Mouse (Mus musculus) erythroblast, adult 5-6 weeks (primary cell): ENCODE measurements around the gene Pcyt1b. TPM values are rescaled to one million over a fixed set of nuclear protein-coding genes. Genes with fewer than 3 reads are reported as not detected.

Experiments used
- ATAC-seq: replicated peaks from 2 replicates; pipeline ENCODE4 v1.8.0; 2016; ENCODE audit warnings: moderate number of reproducible peaks, mild to moderate bottlenecking, moderate TSS enrichment, inconsistent platforms; ENCODE audit not compliant: poor library complexity, low FRiP score, severe bottlenecking
- total RNA-seq, 2 experiments: library from RNA; stranded (forward) in 1 of 2; stranded (reverse) in 1 of 2; fragments of 150-400 nt in 1 of 2; fragments of 200-764, 138-1000 nt in 1 of 2; gene quantifications; 2 replicates each; pipeline versions ENCODE4 v1.2.3 to v1.2.4; 2015 to 2017; ENCODE audit warnings: low replicate concordance in 2 of 2

The Pcyt1b gene
- total RNA-seq (2015; ENCODE audit: low replicate concordance) (17.8 and 19.6 TPM in 2 replicates), total RNA-seq (2017; ENCODE audit: low replicate concordance) (91.8 and 103 TPM in 2 replicates)

DNA sequence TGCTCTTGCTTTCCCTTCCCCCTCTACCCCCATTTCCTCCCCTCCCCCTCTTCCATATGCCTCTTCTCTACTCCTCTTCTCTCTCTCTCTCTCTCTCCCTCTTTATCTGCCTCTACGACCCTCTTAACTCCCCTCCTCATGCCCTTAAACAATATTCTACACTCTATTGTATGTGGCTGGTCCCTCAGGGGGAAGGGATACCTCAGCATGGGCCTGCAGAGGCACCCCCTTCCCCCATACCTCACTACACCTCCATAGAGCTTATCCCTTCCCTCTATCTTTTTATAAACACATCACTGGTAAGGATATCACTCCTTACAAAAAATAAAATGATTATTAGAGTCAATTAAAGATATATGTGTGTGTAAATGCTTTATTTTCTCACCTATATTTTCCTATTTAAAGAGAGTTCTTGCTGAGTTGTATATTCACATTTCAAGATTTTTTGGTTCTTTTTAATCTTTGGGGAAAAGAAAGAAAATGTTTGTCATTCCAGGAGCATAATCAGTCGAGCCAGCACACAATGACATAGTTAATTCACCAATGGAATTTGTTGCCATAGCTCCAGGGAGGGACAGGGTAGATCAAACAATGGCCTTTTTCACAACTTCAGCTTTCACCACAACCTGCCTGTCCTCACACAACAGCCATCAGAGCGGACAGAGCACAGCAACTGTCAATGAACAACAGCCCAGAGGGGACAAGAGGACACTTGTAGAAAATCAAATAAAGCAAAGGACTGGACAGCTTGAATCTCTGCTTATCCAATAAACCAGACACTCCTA is at the start of gene Pcyt1b:
TSS of gene Pcyt1b (plus strand) at position 646 of the 785 bp plus-strand sequence.
- no peak for ATAC-seq

DNA sequence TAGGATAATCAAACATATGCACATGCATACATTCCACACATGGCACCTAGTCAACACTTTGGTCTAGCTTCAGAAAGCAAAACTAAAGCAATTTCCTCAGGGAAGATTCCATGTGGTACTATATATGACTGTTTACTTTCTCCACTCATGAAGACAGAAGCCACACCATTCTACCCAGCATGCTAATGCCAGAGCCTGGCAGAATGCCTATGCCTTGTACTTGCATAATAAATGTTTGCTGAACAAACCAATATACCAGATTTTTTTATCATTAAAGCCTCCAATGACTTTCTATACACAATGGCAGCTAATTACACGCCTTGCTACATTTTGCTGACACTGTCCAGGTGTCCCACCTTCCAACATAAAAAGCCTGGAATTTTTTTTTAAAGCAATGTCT is 24.4 kb upstream of the Pcyt1b start:
- no peak for ATAC-seq

DNA sequence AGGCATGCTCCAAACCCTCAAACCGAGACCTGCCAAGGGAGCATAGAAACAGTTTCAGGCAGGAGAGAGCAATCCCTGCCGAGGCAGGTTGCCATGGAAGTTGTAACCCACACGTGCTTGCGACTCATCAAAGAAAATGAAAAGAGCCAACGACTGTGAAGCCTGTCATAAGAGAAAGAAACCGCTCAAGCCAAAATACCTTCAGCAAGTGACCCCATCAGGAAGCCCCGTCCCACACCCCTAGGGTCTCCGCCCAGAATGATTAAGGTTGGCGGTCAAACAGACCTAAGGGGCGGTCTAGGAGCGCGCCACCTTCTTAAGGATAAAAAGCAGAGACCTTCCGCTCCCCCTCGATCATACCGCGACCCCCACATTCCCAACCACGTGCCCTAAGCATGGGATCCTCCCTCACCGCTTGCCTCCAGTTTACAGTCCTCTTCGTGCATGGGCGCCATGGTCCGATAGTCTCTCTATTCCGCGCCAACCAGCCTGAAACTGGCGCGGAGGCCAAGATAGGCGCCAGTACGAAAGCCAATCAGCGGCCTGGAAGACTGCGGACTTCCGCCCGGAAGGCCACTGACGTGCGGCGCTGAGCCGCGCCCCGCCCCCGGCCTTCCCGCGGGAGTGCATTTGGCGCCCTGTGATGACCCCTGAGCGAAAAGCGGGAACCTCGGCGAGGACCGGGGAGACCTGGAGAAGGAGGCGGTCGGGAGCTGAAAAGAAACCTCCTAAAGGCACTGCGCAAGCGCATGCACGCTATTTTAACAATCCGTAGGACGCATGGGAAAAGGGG is 22.8 kb upstream of the Pcyt1b start, which contains the start of gene Pola1:
TSS of gene Pola1 (minus strand) at position 499 of the 793 bp plus-strand sequence.
- ATAC-seq = peak; percentile 95

DNA sequence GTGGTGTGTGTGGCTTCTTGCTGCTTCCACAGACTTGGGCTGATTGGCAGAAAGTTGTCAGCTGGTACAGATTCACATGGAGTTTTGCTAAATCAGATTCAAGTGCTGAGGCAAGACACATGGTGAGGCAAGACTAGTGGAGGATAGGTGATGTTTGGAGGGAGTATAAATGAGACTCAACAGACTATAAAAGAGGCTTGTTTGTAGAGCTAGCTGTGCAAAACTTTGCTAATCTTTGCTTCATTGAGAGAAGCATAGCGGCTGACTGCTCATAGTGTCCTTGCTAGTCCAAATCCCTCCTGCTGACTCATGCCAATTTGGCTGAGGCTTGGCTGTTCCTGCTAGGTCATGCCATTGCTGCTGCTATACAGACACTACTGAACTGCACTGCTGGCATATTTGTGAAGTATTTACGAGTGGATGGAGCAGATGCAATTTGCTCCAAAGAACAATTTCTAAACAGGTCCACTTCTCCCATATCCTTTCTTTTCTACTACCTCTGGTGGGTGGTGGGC is 19.7 kb upstream of the Pcyt1b start:
- ATAC-seq = peak; percentile 72

DNA sequence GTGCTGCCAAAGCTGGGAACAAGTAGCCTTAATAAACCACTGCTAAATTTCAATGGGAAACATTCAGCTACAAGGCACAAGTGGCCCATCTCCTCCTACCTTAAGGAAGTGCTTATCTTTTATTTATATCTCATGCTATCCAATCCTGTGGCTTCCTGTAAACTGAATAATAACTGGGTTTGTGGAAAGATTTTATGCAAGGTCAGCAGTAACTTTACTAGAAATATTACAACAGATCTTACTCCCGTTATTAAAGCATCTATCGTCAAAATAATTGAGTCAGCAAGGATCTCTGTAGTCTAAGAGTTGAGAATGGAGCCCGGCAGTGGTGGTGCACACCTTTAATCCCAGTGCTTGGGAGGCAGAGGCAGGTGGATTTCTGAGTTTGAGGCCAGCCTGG is 11.1 kb upstream of the Pcyt1b start:
- ATAC-seq = no peak

DNA sequence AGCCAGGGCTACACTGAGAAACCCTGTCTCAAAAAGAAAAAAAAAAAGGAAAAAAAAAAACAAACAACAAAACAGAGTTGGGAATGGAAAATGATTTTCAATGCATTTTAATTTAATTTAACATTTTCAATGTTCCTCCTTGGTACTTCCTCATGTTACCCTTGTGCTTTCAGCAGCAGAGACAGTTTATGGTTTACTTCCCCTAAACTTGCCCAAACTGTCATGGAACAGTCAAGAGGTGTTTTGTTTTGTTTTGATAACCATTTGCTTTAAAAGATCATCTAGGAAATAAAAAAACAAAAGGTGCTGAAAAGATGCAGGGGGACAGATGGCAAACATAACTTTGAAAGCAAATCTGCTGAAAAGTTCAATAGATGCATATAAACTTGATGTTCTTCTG is 10.6 kb upstream of the Pcyt1b start:
- ATAC-seq = no peak

DNA sequence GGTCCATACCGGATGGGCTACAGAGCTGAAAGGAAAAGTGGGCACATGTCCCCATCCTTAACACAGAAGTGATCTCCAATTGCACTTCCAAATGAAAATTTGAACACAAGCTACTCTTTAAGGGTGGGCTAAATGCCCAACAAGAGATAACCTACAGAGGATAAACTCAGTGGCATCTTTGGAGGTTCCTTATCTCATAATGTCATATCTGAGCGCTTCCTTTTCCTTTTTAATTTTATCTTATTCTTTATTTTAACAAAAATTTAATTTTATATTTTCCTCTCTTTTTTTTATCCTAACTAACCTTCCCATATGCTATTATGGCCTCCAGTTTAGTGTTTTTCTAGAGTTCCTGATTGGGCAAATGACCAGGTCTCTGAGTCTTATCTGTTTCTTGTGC is 3.9 kb upstream of the Pcyt1b start:
- ATAC-seq = no peak

DNA sequence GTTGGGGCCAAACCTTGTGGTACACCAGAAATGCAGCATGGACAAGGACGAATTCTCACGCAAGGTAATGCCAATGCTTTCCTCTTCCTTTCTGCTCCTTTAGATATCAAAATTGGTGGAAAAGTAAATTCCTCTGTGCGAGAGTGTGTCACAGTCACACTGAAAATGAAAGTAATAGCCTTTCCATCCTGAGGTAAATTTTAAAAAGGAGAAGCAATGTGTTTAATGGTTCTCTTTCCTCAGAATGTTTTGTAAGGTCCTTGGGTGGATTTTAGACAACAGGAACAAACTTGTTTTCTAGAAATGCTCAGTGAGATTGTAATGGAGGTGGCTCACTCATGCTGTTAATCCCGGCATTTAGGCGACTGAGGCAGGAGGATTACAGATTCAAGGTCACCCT is 490 bp downstream of the Pcyt1b start:
- no peak for ATAC-seq

DNA sequence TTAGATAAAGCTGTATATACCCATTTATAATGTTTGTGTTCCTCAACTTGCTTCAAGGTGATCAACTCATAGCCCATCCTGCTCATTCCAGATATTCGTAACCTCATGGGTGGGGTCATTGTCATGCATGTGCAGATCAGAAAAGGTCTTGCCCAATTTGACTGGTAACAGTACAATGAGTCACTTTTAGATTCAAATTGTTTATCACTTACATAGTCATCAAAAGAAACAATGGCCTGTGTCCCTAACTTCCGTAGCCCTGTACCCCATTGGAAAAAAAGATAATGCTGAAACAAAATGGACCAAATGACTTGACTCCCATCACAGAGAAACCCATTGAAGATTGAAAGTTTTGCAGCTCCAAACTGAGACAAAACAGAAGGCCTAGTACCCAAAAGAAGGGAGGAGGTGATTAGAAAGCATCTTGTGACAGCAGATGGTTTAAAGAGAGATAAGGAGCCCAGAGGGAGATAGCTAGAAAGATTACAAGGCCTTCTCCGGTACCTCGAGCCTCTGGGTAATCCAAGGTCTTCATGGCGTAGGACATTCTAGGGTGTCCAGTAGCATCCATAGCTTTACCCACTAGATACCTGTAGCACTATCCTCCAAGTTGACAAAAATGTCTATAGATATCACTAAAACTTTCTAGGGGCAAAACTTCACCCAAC is 9.4 kb downstream of the Pcyt1b start:
- no peak for ATAC-seq

DNA sequence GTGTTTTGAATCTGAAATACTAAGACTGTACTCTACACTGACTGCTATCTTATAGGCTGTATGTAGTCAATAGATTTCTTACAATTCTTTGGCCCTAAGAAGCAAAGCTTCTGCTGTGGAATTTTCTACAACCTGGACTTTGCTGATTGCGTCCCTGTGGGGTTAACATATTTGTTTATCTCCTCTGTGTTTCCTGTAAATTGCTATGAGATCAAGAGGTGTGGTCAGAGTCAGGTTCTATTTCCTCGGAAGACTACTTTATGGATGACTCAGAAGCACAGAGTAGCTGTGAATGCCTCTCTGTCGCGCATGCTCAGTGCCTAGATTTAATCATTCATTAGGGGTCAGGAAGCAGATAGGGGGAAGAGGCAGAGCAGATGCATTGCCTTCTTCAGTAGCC is 10.1 kb downstream of the Pcyt1b start:
- peak; percentile 46 for ATAC-seq

DNA sequence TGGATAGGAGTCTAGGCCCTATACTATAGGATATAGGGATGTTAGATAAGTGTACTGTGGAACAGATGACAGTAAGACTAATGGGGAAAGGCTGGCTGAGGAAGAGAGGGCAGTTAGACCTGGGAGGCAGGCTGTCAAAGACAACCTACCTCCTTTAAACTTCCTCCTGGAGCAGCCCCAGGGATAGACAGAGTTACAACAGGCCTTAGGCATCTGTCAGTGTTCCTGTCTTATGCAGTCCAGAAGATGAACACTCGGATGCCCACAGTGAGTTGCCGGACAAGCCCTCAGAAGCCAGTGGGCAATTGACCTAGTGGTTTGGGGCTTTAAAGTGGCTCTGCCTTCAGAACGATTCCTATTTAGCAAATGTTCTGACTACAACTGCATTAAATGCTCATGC is 19.8 kb downstream of the Pcyt1b start:
- ATAC-seq = peak; percentile 27

DNA sequence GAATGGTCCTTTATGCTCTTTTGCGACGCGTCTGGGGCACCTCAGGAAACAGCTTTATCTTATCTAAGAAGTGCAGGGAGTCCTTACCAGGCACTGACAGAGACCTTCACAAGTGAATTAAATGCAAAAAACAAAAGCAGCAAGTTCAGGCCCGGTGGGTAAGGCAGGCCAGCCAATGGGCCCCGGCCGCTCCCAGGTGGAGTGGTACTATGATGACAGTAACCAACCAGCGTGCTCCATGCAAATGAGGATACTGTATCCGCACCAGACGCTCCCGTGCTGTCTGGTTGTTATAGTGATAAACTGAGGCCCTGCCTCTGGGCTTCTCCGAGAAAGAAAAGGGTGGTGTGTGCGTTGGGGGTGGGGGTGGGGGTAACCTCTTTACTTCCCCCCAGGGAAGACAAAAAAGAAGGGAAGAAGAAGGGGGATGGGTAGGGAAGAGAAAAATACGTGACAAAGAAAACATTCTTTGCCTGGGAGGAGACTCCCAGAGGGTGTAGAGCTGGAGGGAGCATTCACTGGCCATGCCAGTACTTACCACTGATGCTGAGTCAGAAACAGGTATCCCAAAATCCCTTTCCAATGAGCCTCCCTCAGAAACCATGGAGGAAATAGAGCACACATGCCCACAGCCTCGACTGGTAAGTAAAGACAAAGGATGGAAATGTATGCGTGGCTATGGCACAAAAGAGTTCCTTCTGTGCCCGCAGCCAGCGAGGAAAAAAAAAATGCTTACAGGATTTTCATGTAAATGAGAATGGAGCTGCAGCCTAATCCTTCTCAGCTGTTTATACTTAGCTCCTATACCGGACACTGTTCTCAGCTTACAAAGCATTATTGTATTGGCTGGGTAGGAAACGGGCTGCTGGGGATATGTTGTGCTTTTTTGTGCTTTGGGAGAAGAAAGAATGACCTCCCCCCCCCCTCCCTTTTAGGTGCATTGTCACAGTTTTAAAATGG is 20.5 kb downstream of the Pcyt1b start:
- ATAC-seq = peak; percentile 99

DNA sequence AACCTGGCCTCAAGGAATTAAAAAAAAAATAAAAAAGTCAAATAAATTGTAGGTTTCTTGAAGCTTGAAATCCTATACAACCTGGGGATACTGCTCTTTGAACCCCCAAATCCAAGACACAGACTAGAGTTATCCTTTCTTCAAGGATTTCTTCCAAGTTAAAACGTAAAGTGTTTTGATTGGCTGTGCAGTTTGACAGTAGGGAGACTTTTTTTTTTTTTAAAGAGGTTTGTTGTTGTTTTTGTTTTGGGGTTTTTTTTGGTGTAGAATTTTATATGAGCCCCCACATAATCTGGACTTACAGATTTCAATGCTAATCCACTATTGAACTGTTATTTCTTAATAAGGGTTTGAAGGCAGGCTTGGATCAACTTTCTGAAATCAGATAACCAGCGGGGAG is 21.6 kb downstream of the Pcyt1b start:
- no peak for ATAC-seq

DNA sequence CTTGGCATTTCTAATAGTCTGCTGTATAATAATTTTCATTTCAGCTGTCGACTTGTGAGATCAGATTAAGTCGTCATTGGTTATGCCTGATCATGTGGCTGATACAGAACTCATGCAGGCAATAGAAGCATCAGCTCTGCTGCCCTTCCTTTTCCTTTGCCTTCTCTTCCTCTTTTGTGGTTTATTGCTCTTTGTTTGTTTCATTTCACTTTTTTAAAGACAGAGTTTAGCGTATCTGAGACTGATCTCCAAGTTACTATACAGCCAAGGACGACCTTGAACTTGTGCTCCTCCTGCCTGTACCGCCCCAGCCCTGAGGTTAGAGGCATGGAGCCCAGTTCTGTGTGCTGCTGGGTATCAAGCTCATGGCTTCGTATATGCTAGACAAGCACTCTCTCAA is 34.6 kb downstream of the Pcyt1b start:
- ATAC-seq = no peak

DNA sequence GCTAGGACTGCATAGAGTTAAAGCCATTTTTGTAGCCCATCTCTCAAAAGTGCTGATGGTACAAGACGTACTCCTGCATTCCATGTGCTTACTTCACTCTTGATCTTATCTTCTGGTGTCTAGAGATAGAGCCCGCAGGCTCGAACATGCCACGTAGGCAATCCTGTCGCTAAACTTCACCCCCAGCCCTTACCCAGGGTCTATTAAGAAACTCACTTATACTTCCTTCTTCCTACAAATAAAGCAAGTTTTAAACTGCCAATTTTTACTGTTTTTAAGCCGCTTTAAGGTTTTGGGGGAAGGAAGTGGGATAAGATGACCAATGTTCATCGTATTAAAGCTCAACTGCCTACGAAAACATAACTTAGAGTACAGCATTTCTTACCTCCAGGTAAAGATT is 36.0 kb downstream of the Pcyt1b start:
- no peak for ATAC-seq

DNA sequence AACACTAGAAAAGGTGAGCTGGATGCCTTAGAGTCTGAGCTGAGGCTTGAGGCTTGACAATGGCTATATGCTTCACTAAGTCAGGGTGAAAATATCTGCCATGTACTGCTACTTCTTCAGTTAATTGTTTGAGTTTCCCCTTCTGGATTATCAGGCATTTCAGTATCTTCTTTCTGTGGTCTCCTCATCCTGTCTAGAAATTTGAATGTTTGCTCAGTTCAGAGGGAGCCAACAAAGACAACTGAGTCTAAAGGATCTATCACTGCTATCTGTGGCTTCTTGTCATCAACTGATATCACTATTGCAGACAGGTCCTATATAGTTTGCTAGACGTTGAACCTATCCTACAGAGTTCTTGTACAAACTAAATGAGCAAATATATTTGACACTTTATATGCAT is 42.9 kb downstream of the Pcyt1b start:
- ATAC-seq = no peak

DNA sequence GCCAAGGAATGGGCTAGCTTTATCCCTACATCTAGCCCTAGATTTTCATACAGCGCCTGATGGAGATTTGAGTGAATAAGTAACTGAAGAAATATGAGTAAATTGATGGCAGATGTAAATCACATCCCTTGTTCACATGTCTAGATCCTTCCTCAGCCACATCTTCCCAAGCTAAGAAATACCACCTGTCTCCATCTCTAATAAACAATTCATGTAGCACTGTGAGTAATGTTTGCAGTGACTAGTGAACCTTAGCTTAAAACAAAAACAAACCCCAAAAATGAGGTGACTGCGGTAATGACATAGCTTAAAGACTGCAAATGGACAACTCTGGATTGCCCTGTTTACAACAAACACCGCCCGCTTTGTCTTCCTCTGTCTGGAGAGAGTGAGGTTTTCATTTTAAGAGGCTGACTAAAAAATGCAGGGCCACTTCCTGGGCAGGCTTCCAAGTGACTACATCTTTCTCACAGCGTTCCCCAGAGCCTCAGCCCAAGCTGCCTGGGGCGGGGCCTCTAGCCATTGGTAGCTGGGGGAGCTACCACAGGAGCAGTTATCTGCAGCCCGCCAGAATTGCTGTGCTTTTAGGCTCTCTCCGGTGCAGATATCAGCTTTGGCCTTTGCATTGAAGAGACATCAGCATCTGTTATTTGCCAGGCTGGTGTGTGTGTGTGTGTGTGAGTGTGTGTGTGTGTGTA is 46.0 kb downstream of the Pcyt1b start:
- peak; percentile 99 for ATAC-seq

DNA sequence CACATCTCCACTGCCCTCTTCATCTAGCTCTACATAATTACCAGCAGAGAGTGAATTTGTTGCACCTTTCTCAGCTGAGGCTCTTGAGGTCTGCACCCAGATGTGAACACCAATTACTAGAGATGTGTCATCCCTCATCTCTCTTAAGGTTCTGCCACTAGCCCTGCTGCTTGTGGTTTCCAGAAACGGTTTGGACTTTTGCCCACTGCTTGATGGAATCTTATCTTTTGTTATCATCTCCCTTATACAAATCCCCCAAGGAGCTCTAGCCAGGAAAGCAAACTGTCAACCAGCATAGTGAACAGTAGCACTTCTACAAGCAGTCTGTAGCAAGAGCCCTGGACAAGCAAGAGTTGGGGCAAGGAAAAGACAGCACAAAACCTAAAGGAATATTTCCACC is 57.9 kb downstream of the Pcyt1b start:
- ATAC-seq = no peak

DNA sequence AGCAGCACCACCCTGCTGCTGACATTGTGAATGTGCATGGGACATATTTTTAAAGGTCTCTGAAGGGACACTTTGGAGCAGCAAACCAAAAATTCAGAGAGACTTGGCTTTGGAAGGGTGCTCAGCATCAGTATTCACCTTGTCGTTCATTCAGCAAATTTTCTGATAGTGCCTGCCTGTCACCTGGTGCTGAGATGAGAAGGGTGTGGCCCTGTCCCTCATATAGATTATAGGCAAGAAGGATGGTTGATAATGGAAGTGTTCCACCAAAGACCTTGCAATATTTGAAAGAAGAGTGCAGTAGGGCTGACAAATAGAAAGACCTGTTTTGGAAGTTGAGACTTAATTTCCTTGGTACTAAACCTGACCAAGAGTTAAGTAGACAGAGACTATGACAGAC is 74.9 kb downstream of the Pcyt1b start:
- peak; percentile 55 for ATAC-seq
